Mouse (Mus musculus) cerebellum, adult 2 months (tissue): ENCODE data around the gene Nckap5l.

ENCODE experiments used
- CTCF ChIP-seq: fragments of 200-500 bp; IDR thresholded peaks from 2 replicates; pipeline ENCODE4 v1.5.1; 2011; ENCODE audit warnings: low read depth, mild to moderate bottlenecking, control low read depth, low read length, moderate library complexity, borderline replicate concordance; ENCODE audit not compliant: insufficient read depth
- POLR2A ChIP-seq: fragments of 200-500 bp; IDR thresholded peaks from 2 replicates; pipeline ENCODE4 v1.6.1; 2011; ENCODE audit warnings: low read length, control low read depth, borderline replicate concordance; ENCODE audit not compliant: insufficient read depth

- TF ChIP-seq POLR2A (no peak), CTCF (no peak)
Measured at GRCm38 (mm10) chr15:99396875-99397274, 60.7 kb downstream of the Nckap5l start.
